Mouse (Mus musculus) left cerebral cortex, adult 6 months (tissue): ENCODE results near the gene Amotl1. TPM values are rescaled to one million over a fixed set of nuclear protein-coding genes. Genes with fewer than 3 reads are reported as not detected.

ENCODE experiments used
- long read RNA-seq, 2 experiments: library from polyadenylated mRNA; unstranded; transcript quantifications; one replicate each; pipeline ENCODE4 v2.0.0; 2019 to 2020
- polyA plus RNA-seq: library from polyadenylated mRNA; unstranded; fragments of <200 nt; fragmentation: Nextera tagmentation; gene quantifications from 2 replicates; pipeline ENCODE4 v1.2.3, GENCODE M21; 2021

Gene Amotl1
- 1.9 and 2.0 TPM in 2 replicates for polyA plus RNA-seq
- long read RNA-seq, experiment 1, partial matches to known transcripts: 5 of 18 reads
- long read RNA-seq, experiment 1, other reads (novel, unspliced or antisense): 13 of 18 reads
- long read RNA-seq, experiment 2, partial matches to known transcripts: 1 of 7 reads
- long read RNA-seq, experiment 2, other reads (novel, unspliced or antisense): 6 of 7 reads

GRCm38 (mm10) chr9:14644956-14645355 is at the start of gene Amotl1:
TSS of gene Amotl1 (minus strand) at chr9:14645056.

DNA sequence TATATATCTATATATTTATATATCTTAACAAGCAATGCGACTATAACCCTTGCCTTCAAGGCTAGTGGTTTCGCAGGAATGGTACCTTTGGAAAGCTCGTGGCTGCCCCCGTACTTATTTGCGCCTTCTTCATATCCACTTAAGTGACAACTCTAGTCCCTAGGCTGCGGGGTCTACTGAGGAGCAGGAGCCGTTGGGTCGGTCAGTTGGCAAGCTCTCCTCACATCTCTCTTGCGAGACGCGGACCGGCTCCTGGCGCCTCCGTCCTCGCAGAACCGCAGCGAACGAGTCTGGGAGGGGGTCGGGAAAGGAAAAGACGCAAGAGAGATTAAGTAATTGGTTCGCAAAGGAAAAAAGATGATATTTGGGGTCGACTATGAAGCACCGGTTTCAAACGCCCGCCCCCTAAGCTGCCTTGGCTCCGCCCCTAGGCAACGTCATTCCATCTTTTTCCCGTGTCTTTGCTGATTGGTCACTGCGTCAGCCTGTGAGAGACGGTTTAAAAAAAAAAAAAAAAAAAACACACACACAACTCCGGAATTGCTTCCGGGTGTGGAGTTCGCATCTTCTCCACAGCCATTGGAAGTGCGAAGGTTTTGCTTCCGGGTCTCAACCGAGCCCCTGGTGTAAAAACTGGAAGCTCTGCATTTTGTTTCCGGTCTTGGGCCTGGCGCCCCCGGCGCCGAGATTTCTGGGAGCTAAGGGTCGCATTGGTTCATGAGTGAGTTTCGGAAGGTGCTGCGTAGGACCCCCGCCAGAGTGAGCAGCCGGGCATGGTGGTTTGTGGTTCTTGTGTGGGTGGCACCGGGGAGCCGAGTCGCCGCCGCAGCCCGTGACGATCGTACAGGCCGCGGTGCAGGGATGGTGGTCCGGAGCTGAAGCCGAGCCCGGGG is 144.6 kb downstream of the Amotl1 start, which contains the start of the genes Kdm4d and Cwc15:
Kdm4d (minus strand) TSS at position 460 of the 893 bp plus-strand sequence.
Cwc15 (plus strand) TSS at position 595 of the 893 bp plus-strand sequence.

Other genes starting within 250 kb of the Amotl1 start
- gene Kdm4d, start 144.6 kb downstream of the Amotl1 start, polyA plus RNA-seq: 1.1 and 1.3 TPM in 2 replicates
- 170 and 206 TPM in 2 replicates for gene Cwc15, start 144.4 kb downstream of the Amotl1 start, polyA plus RNA-seq
- gene Piwil4, start 95.7 kb upstream of the Amotl1 start, polyA plus RNA-seq: not detected in 2 replicates
- gene Fut4, start 107.3 kb upstream of the Amotl1 start, polyA plus RNA-seq: 0.08 and 0.17 TPM in 2 replicates
- 2.0 and 2.2 TPM in 2 replicates for gene 1700012B09Rik, start 126.0 kb upstream of the Amotl1 start, polyA plus RNA-seq
- gene Mre11a, start 139.6 kb upstream of the Amotl1 start, polyA plus RNA-seq: 3.5 and 4.6 TPM in 2 replicates
- 12.0 and 15.6 TPM in 2 replicates for gene Ankrd49, start 139.8 kb upstream of the Amotl1 start, polyA plus RNA-seq
- 12.9 and 18.5 TPM in 2 replicates for gene Gpr83, start 215.2 kb upstream of the Amotl1 start, polyA plus RNA-seq